Mouse (Mus musculus) right cerebral cortex, postnatal 4 days (tissue): ENCODE results near the gene Cdhr3.
A peak's percentile ranks its signal among the peaks of the same experiment; 100 is the strongest.

Experiments used
- DNase-seq: peaks from one replicate; pipeline ENCODE4 v3.0.0-alpha.2; 2022

Gene Cdhr3

GRCm38 (mm10) chr12:33092775-33093174 is at the start of gene Cdhr3:
Gene Cdhr3, minus strand, starts transcription at chr12:33092875.
- no peak for DNase-seq

DNA sequence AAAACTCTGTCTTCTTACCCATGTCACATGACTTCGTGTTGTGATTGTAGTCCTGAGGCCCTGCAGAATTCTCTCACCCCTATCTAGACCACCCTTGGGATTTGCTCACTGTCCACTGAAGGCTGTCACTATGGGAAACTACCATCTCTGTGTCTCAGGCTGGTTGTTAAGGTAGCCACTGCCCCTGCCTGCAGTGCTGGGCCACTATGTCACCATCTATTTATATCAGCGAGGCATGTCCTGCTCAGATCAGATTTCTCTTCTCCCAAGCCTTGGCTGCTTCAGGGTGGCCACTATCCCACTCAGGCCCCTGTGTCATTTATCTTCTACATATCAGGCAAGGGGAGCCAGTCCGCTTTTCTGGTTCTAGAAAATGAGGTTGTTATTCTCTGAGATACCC is 46.4 kb upstream of the Cdhr3 start:
- DNase-seq: no peak

GRCm38 (mm10) chr12:33137857-33138256 is 45.2 kb upstream of the Cdhr3 start:
- no peak for DNase-seq

GRCm38 (mm10) chr12:33131796-33132195 is 39.1 kb upstream of the Cdhr3 start:
- DNase-seq: no peak

- DNase-seq: peak; percentile 78
These were observed 37.7 kb upstream of the Cdhr3 start for GRCm38 (mm10) chr12:33130401-33130800.

GRCm38 (mm10) chr12:33129410-33129809 is 36.7 kb upstream of the Cdhr3 start:
- no peak for DNase-seq

DNA sequence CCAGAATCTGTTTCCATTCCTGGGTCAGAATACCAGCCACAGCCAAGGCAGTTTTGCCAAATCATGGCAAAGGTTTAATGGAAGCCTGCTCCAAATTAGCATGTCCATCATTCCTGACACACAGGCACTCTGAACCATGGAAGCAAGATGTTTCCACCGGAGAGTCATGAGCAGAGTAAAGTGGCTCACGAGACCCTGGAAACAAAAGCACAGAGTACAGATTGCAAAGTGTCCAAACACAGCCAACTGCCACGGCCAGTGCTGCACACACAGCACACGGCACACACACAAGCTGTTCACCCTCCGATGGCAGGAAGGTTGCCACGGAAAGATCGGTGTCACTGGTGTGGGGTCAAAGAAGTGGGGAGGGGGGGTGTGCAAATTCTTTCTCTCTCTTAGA is 36.0 kb upstream of the Cdhr3 start:
- no peak for DNase-seq

GRCm38 (mm10) chr12:33128121-33128520 is 35.4 kb upstream of the Cdhr3 start:
- no peak for DNase-seq

- DNase-seq: no peak
These were observed 33.6 kb upstream of the Cdhr3 start for GRCm38 (mm10) chr12:33126243-33126642.

DNA sequence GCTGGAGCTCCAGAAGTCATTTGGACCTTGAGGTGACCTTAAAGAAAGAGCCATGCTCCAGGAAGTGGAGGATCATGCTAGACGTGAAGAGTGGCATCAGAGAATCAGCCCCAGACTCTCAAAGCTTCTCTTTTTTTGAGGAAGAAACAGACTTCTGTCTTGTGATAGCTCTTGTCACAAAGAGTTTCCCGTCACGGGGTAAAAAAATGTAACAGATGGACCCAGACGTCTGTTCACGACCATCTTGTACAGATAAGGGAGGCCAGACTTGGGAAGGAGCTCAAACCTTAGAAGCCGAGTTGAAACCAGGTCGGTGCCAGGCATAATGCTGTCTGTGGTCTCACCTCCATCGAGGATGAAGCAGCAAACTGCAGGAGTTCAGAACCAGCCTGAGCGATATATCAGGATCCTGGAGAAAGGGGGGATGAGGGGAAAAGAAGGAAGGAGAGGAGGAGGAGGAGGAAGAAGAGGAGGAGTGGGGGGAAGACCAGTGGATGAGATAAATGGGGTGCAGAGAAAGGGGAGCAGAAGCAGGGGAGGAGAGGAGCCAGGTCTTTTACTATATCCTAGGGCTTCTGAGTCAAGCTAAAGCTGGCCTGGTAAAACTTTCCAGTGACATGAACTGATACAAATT is 33.0 kb upstream of the Cdhr3 start:
- DNase-seq: no peak

DNA sequence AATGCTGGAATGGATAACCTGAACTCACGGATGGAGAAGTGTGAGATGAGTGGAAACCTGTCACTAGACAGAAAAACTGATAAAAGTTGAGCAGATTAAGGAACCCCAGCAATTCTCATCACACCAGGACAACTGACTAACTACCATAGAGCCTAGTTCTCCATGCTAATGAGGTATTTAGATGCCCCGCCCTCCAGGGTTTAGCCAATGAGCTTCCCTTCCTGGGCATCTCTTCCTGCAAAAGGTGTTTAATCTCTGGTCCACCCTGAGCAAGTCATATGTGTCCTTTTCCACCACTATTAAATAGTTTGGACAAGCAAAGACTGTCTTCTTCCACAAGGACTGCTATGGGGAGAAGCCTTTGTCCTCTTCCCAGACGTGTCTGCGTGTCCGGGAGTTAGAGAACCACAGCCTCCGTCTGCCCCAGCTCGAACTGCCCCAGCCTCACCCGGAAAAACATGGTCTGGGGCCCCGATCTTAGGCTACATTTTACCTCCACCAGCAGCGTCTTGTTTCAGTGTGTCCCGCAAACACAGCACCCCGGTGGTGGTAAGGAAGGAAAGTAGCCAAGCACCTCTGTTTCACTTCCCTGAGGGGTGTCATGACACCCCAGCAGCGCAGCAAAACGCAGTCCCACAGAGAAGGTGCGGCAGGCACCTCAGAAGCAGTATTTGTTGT is 26.1 kb upstream of the Cdhr3 start:
- DNase-seq: no peak

GRCm38 (mm10) chr12:33110894-33111471 is 18.3 kb upstream of the Cdhr3 start:
- peak; percentile 38 for DNase-seq

DNA sequence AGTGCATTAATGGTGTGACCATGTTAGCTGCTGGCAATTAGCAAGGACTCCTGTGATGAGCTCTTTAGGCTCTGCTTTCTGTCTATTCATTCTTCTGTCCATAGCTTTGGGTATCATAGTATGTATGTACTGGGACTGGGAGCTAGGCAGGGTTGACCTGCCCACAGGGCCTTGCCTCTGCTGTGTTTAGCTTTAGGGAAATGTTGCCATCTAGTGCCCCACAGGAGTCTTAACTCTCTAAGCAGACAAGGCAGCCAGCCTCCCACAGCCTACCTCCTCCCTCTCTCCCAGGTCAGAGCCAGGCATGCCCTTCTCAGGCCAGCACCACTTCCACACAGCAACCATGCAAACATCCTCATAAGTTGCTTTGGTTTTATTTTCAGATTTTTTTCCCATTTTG is 16.9 kb upstream of the Cdhr3 start:
- DNase-seq: no peak

DNA sequence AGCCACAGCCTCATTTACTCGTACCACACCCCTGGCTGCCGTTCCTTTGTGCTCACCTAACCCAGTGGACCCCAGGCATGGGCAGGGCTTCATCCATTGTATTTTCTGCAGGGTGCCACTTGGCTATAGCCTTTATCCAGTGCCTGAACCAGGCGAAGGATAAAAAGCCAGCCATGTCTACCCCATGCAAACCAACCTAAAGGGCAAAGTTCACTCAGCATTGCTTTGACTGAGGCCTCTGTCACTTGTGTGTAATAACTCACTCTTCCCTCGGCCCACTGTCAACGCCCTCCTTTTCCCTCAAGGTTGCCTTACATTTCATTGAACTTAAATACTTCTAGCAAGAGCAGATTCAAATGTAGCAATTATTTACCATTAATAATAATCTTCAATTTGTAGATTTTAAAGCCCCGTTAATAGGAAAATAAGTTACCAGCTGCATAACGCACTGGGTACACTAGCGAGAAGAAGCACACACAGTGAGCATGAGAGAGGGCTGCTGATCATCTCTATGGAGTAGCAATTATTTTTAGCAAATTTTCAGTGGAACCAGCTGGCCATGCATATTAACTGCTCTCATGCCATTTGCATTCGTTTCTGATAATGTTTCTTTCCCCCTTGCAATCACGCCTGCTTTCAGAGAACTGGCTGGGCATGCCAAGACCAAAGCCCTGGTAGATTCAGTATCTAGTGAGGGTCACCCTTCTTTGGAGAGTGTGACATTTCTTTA is 13.9 kb upstream of the Cdhr3 start:
- DNase-seq: no peak

GRCm38 (mm10) chr12:33105724-33106123 is 13.0 kb upstream of the Cdhr3 start:
- DNase-seq: no peak

DNA sequence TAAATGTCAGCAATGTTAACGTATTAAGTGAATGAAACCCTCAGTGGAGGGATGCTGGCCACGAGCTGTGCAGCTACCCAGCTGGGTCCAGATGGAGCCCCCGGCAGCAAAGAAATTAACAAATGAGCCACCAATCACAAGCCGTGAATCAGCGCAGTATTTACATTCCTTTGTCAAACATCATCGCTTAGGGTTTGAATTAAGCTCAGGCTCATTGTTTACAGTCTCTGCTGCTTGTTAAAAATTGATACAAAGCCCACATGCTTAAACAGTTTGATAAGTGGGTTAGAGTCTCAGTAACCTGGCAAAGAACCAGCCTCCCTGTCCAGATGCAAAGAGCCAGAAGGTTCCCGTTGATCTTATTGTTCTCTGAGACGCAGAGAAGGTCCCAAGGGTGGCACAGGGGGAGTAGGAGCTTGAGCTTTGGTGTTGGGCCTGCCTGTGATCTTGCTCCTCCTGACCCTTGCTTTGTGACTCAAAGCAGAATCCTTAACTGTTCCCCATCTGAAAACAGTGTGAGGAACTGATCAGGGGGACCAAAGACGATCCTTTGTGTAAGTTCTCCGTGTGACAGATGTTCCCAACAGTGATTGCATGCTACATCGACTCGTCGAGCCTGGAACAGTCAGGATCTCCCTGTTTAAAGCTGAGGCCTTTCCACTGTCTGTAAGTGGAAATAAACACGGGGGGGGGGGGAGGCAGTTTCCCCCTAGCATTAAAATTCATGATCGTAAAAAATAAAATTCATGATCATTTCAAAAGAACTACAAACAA is 9.9 kb upstream of the Cdhr3 start:
- DNase-seq: no peak

GRCm38 (mm10) chr12:33101627-33102026 is 9.0 kb upstream of the Cdhr3 start:
- no peak for DNase-seq

GRCm38 (mm10) chr12:33096017-33096416 is 3.3 kb upstream of the Cdhr3 start:
- no peak for DNase-seq

GRCm38 (mm10) chr12:33092196-33092595 is 479 bp downstream of the Cdhr3 start:
- DNase-seq: no peak

GRCm38 (mm10) chr12:33086151-33086550 is 6.5 kb downstream of the Cdhr3 start:
- no peak for DNase-seq

DNA sequence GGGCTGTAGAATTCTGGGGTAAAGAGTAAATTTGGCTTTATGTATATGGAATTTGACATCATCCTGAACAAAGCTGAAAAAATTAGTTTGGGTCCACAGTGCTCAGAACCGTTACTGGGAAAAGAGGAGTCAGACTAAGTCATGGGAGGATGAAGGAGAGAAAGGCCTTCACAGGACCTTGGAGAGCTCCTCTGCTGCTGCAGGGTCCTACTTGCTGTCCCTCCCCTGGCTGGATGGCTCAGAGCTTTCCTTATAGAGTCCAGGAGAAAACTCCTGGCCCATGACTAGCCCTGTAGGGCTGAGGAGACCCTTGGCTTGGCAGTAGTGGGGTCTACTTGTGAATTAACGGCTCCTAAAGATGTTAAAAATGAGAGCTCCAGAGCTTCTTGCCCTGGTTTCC is 8.0 kb downstream of the Cdhr3 start:
- DNase-seq: no peak

- no peak for DNase-seq
These were observed 9.3 kb downstream of the Cdhr3 start for GRCm38 (mm10) chr12:33083362-33083761.

- DNase-seq: no peak
These were observed 16.4 kb downstream of the Cdhr3 start for GRCm38 (mm10) chr12:33076309-33076708.
